In the genomic region with DNA sequence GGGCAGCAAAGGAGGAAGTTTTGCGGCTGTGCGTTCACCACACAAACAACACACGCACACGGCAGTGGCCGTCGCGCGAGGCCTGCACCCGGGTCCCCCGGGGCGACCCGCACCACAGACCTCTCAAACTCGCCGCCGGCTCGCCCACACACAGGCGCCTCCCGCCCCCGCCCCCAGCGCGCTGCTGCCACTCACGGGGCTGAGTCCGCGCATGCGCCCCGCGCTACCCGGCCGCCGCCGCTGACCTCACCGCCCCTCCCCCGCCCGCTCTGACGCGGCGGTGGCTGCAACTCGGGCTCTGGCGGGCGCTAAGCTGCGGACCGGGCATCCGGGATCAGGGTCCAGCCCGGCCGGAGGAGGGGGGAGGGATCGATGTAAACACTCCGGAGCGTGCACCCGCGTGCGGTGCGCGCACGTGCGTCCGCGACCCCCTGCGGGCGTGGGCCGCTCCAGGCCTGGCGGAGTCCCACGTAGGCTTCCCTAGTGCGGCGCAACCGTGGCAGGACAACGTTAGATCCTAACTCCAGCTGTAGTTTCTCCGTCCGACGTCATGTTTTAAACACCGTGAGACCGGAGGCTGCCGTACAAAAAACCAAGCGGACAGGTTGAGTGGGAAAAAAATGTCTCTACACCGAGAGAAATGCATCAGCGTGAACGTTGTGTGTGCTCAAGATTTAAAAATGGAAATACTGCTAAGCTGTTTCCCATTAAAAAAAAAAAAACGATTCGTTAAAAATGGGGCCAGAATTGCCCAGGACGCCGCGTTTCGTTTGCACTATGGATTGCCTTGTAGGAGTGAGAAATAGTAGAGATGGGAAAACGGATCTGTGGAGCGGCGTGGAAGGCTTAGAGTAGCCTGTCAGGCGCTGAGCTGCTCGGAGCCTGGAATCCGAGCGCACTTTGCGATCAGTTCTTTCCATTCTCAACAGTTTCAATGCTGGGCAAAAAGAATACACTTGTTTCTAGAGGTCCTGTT, we compare ENCODE assay signal across 8 mouse cellular contexts. TPM values are rescaled to one million over a fixed set of nuclear protein-coding genes. Genes with fewer than 3 reads are reported as not detected.
DNase-seq lines count a peak whose midpoint lies in the region; ATAC-seq lines count a peak whose summit lies in the region.

No protein-coding gene starts in this region.

- H3K9me3 ChIP-seq in intestine, embryonic 14.5 days (ENCODE audit: control insufficient read depth, low read length), result no peaks in the 10 kb centered on the region

- intact Hi-C loops in left cerebral cortex, postnatal 14 days (cut with DNase I), result loop anchor here (1.0 to 5.0 kb wide), 3 partner anchors 30 to 77 kb away; no protein-coding TSS in a partner anchor

- peaks cover 4% of the 10 kb centered on the region for H3K4me1 ChIP-seq in intestine, embryonic 14.5 days (replicated peaks; ENCODE audit: control insufficient read depth, insufficient read depth, low read length)

- no peaks in the 10 kb centered on the region for H3K36me3 ChIP-seq in intestine, embryonic 14.5 days (ENCODE audit: control insufficient read depth, insufficient read depth, low read length)

- H3K4me2 ChIP-seq in intestine, embryonic 14.5 days (ENCODE audit: low read length), result peak overlapping the region; percentile 66

- no peaks in the 10 kb centered on the region for H3K27me3 ChIP-seq in intestine, embryonic 14.5 days (replicated peaks; ENCODE audit: control insufficient read depth, insufficient read depth, low read length)

- H3K4me3 ChIP-seq in intestine, embryonic 14.5 days (ENCODE audit: low read depth, low read length), result peak overlapping the region; percentile 95

- WGBS in intestine, embryonic 14.5 days, result under 1% methylated on average over 87 of the region's 90 CpGs

- peak overlapping the region; percentile 82 for H3K9ac ChIP-seq in intestine, embryonic 14.5 days (ENCODE audit: low read length)

- DNase-seq in adipocyte (ENCODE audit: low spot score), result peak; percentile 95
- peak; percentile 94 for DNase-seq in embryo, embryonic 10 days (ENCODE audit: low spot score)
- DNase-seq in gastrocnemius, postnatal 10 days, result peak; percentile 99
- peak; percentile 97 for DNase-seq in intestine, embryonic 14.5 days (ENCODE audit: low spot score)
- peak; percentile 98 for DNase-seq in left cerebral cortex, postnatal 14 days (ENCODE audit: low spot score in 2 of 2)
- peak; percentile 97 for DNase-seq in mesoderm, embryonic 11.5 days (ENCODE audit: low read depth, low spot score)
- peak; percentile 95 for DNase-seq in right cerebral cortex, postnatal 36 days (ENCODE audit: low spot score in 2 of 2)
- DNase-seq in yolk sac, embryonic 10.5 days (ENCODE audit: low spot score), result peak; percentile 96

- peak overlapping the region; percentile 99 for H3K27ac ChIP-seq in intestine, embryonic 14.5 days (ENCODE audit: low read depth)

- peak; percentile 89 for ATAC-seq in intestine, embryonic 14.5 days (replicated peaks; ENCODE audit: low FRiP score, low TSS enrichment, low read depth)

RNA-seq across cellular contexts. Expression of a gene that starts 1.1 kb away (rescaled TPM):
- 10 to 100 TPM; 32.1 to 43.2 TPM for total RNA-seq in gastrocnemius, postnatal 10 days (2021)
- polyA plus RNA-seq in intestine, embryonic 14.5 days (2014; fragmentation: Nextera tagmentation; extraction: Ambion mirVana), result 19.7 and 20.7 TPM in 2 replicates
- total RNA-seq in left cerebral cortex, postnatal 14 days (2021), result 10 to 100 TPM; 63.9 to 69.4 TPM

RNA-seq across cellular contexts. Expression of a gene that starts 16.2 kb away (rescaled TPM):
- not detected for total RNA-seq in gastrocnemius, postnatal 10 days (2021)
- not detected in 2 replicates for polyA plus RNA-seq in intestine, embryonic 14.5 days (2014; fragmentation: Nextera tagmentation; extraction: Ambion mirVana)
- not detected for total RNA-seq in left cerebral cortex, postnatal 14 days (2021)

Comparison
In these comparisons a context has a peak if more than half of its experiments do, and no peak if none do; other contexts are left out.
1. Peak in every context shown above with its lines: DNase-seq, ATAC-seq, H3K4me3 ChIP-seq and H3K27ac ChIP-seq.